Comparison of ENCODE assay signal across 13 mouse cellular contexts in genomic region chr10:93389276-93389675, GRCm38 (mm10).
"Had no signal": no experiment of that assay in that cellular context is flagged by ENCODE, and none has a peak within 500 bp of the region (broad histone marks: within the 10 kb centered on the region; RNA-seq: fewer than 3 reads in every experiment).

No protein-coding gene starts in this region.

- ATAC-seq: liver, postnatal 0 days; lung, postnatal 0 days; midbrain, embryonic 13.5 days; midbrain, embryonic 16.5 days had no signal

- DNase-seq: kidney, adult 9 months; kidney, postnatal 14 days; kidney, postnatal 4 days; left cerebral cortex, postnatal 4 days; liver, postnatal 0 days; lung, embryonic 14.5 days; right cerebral cortex, postnatal 14 days; right cerebral cortex, postnatal 4 days; thymus, adult 18-20 months; thymus, postnatal 36 days had no signal
